Mouse (Mus musculus): ENCODE measurements around the gene Figla. TPM values are rescaled to one million over a fixed set of nuclear protein-coding genes. Genes with fewer than 3 reads are reported as not detected.

Gene Figla
- total and polyA plus RNA-seq, 2 experiments from 2014 or later, result not detected

- Histone ChIP-seq H3K9me3 (ENCODE audit: low read length) (no peaks in the 10 kb centered on the region), H3K36me3 (ENCODE audit: insufficient read depth) (no peaks in the 10 kb centered on the region), H3K4me1 (ENCODE audit: insufficient read depth) (peaks cover 31% of the 10 kb centered on the region), H3K9ac (peak within 1 kb of the TSS; percentile 97), H3K27ac (ENCODE audit: low read depth, low read length) (peak within 1 kb of the TSS; percentile 97), H3K27me3 (ENCODE audit: insufficient read depth, low read length) (no peaks in the 10 kb centered on the region), H3K4me2 (ENCODE audit: low read depth) (peak within 1 kb of the TSS; percentile 66), H3K4me3 (ENCODE audit: low read depth, low read length) (peak within 1 kb of the TSS; percentile 76)
- TF ChIP-seq CTCF (IDR thresholded peaks at IDR 0.05; ENCODE audit: low read depth), result peak; percentile 66
- peak; percentile 90 for ATAC-seq
- peak; percentile 87 for DNase-seq
- 1% methylated on average over 56 of the region's 56 CpGs for WGBS
Measured at GRCm38 (mm10) chr6:86028601-86029322, 12.8 kb downstream of the Figla start, which contains the start of gene Add2. Gene Add2, plus strand, starts transcription at chr6:86028681.

GRCm38 (mm10) chr6:86029323-86029713 lies 13.3 kb downstream of the Figla start:
- Histone ChIP-seq H3K27ac (ENCODE audit: low read depth, low read length) (peak overlapping the region; percentile 97), H3K27me3 (ENCODE audit: insufficient read depth, low read length) (no peaks in the 10 kb centered on the region), H3K4me3 (ENCODE audit: low read depth, low read length) (peak overlapping the region; percentile 76), H3K9me3 (ENCODE audit: low read length) (no peaks in the 10 kb centered on the region), H3K4me1 (ENCODE audit: insufficient read depth) (peaks cover 31% of the 10 kb centered on the region), H3K9ac (peak overlapping the region; percentile 97), H3K36me3 (ENCODE audit: insufficient read depth) (no peaks in the 10 kb centered on the region), H3K4me2 (ENCODE audit: low read depth) (peak overlapping the region; percentile 66)
- DNase-seq, result no peak
- TF ChIP-seq CTCF (IDR thresholded peaks at IDR 0.05; ENCODE audit: low read depth), result no peak
- WGBS, result 3% methylated on average over 6 of the region's 6 CpGs
- ATAC-seq, result 0 out of 2 replicates have a peak, but pooled peaks have one; percentile 1

- peak overlapping the region; percentile 97 for H3K27ac ChIP-seq (ENCODE audit: low read depth, low read length)
Measured at GRCm38 (mm10) chr6:86031527-86031926, 15.6 kb downstream of the Figla start.

GRCm38 (mm10) chr6:86033635-86034034 lies 17.7 kb downstream of the Figla start:
- Histone ChIP-seq H3K27ac (ENCODE audit: low read depth, low read length) (no peak overlapping the region), H3K9ac (no peak overlapping the region), H3K4me2 (ENCODE audit: low read depth) (no peak overlapping the region; the same call in 1 of the 2 replicates), H3K9me3 (ENCODE audit: low read length) (no peaks in the 10 kb centered on the region), H3K4me1 (ENCODE audit: insufficient read depth) (peaks cover 27% of the 10 kb centered on the region), H3K27me3 (ENCODE audit: insufficient read depth, low read length) (no peaks in the 10 kb centered on the region), H3K36me3 (ENCODE audit: insufficient read depth) (no peaks in the 10 kb centered on the region), H3K4me3 (ENCODE audit: low read depth, low read length) (no peak overlapping the region)
- DNase-seq (no peak), ATAC-seq (no peak)
- 73% methylated on average over 1 of the region's 1 CpGs for WGBS
- no peak for TF ChIP-seq CTCF (IDR thresholded peaks at IDR 0.05; ENCODE audit: low read depth)

More at GRCm38 (mm10) chr6:86031527-86031926, 15.6 kb downstream of the Figla start:
- no peak for ATAC-seq
- DNase-seq, result no peak
- no peak for TF ChIP-seq CTCF (IDR thresholded peaks at IDR 0.05; ENCODE audit: low read depth)
- WGBS, result 38% methylated on average over 2 of the region's 2 CpGs
- Histone ChIP-seq H3K27me3 (ENCODE audit: insufficient read depth, low read length) (no peaks in the 10 kb centered on the region), H3K9ac (peak overlapping the region; percentile 97), H3K36me3 (ENCODE audit: insufficient read depth) (no peaks in the 10 kb centered on the region), H3K4me1 (ENCODE audit: insufficient read depth) (peaks cover 31% of the 10 kb centered on the region), H3K4me2 (ENCODE audit: low read depth) (peak overlapping the region; percentile 66), H3K9me3 (ENCODE audit: low read length) (no peaks in the 10 kb centered on the region), H3K4me3 (ENCODE audit: low read depth, low read length) (peak overlapping the region; percentile 76)

- DNase-seq, result no peak
- 43% methylated on average over 2 of the region's 2 CpGs for WGBS
- Histone ChIP-seq H3K27me3 (ENCODE audit: insufficient read depth, low read length) (no peaks in the 10 kb centered on the region), H3K27ac (ENCODE audit: low read depth, low read length) (peak overlapping the region; percentile 65), H3K4me3 (ENCODE audit: low read depth, low read length) (no peak overlapping the region), H3K4me1 (ENCODE audit: insufficient read depth) (peaks cover 28% of the 10 kb centered on the region), H3K4me2 (ENCODE audit: low read depth) (no peak overlapping the region), H3K36me3 (ENCODE audit: insufficient read depth) (peaks cover 3% of the 10 kb centered on the region; the same call in 1 of the 2 replicates), H3K9me3 (ENCODE audit: low read length) (no peaks in the 10 kb centered on the region), H3K9ac (no peak overlapping the region)
- ATAC-seq, result no peak
- no peak for TF ChIP-seq CTCF (IDR thresholded peaks at IDR 0.05; ENCODE audit: low read depth)
Measured at GRCm38 (mm10) chr6:86038901-86039300, 22.9 kb downstream of the Figla start.

- Histone ChIP-seq H3K27me3 (ENCODE audit: insufficient read depth, low read length) (no peaks in the 10 kb centered on the region), H3K9ac (no peak overlapping the region), H3K4me1 (ENCODE audit: insufficient read depth) (peaks cover 28% of the 10 kb centered on the region), H3K36me3 (ENCODE audit: insufficient read depth) (peaks cover 3% of the 10 kb centered on the region; the same call in 1 of the 2 replicates), H3K4me3 (ENCODE audit: low read depth, low read length) (no peak overlapping the region), H3K4me2 (ENCODE audit: low read depth) (peak overlapping the region; percentile 8; the same call in 1 of the 2 replicates), H3K9me3 (ENCODE audit: low read length) (no peaks in the 10 kb centered on the region), H3K27ac (ENCODE audit: low read depth, low read length) (0 out of 2 replicates have a peak overlapping the region, but pooled peaks have one; percentile 65)
- ATAC-seq, result peak; percentile 87
- WGBS, result 22% methylated on average over 1 of the region's 1 CpGs
- no peak for DNase-seq
- TF ChIP-seq CTCF (IDR thresholded peaks at IDR 0.05; ENCODE audit: low read depth), result no peak
Measured at GRCm38 (mm10) chr6:86040140-86040539, 24.2 kb downstream of the Figla start.

- no peak overlapping the region for H3K9ac ChIP-seq
Measured at GRCm38 (mm10) chr6:86047510-86047909, 31.5 kb downstream of the Figla start.

More at GRCm38 (mm10) chr6:86047510-86047909, 31.5 kb downstream of the Figla start:
- H3K4me2 ChIP-seq (ENCODE audit: low read depth), result no peak overlapping the region
- peaks cover 3% of the 10 kb centered on the region; the same call in 1 of the 2 replicates for H3K36me3 ChIP-seq (ENCODE audit: insufficient read depth)
- ATAC-seq, result no peak
- WGBS, result 91% methylated on average over 11 of the region's 11 CpGs
- no peaks in the 10 kb centered on the region for H3K27me3 ChIP-seq (ENCODE audit: insufficient read depth, low read length)
- no peak overlapping the region for H3K4me3 ChIP-seq (ENCODE audit: low read depth, low read length)
- TF ChIP-seq CTCF (IDR thresholded peaks at IDR 0.05; ENCODE audit: low read depth), result no peak
- peaks cover 23% of the 10 kb centered on the region for H3K4me1 ChIP-seq (ENCODE audit: insufficient read depth)
- no peak for DNase-seq
- no peaks in the 10 kb centered on the region for H3K9me3 ChIP-seq (ENCODE audit: low read length)
- 0 out of 2 replicates have a peak overlapping the region, but pooled peaks have one; percentile 17 for H3K27ac ChIP-seq (ENCODE audit: low read depth, low read length)
